Mouse (Mus musculus): Measurements from ENCODE around the gene Sp7.

The Sp7 gene

DNA sequence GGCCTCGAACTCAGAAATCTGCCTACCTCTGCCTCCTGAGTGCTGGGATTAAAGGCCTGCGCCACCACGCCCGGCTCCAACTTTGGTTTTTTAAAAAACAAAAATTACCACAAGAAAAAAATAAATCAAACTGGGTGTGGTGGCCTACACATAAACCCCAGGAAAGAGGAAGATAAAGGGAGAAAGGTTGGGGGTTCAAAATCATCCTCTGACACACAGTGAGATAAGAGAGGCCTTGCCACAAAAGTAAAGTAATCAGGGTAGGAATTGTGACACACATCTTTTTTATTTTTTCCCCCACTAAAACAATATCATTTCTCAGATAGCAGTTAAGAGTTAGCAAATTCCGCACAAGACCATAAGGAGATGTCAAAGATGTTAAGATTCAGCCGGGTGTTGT, 16.7 kb upstream of the Sp7 start:
- no peak for DNase-seq

GRCm38 (mm10) chr15:102381575-102381974, 14.6 kb upstream of the Sp7 start:
- peak; percentile 77 for DNase-seq

DNA sequence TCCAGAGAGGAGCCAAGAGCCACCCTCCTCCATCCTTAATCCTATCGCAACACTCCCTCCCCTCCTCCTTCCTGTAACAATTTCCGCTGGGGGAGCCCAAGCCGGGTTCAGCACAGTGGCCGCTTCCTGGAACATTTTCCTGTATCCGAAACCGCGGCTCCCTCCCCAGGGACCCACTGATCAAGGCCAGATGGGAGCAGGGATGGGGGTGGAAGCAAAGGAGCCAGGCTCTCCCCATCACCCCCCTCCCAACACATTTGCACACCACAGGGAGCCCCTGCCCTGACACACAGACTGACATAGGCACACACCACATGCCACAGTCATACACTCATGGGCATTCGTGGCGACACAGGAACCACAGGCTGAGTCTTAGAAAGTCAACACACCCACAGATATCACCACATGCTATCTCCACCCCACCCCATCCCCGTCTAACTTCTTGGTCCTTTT, 10.9 kb upstream of the Sp7 start:
- DNase-seq: no peak

DNA sequence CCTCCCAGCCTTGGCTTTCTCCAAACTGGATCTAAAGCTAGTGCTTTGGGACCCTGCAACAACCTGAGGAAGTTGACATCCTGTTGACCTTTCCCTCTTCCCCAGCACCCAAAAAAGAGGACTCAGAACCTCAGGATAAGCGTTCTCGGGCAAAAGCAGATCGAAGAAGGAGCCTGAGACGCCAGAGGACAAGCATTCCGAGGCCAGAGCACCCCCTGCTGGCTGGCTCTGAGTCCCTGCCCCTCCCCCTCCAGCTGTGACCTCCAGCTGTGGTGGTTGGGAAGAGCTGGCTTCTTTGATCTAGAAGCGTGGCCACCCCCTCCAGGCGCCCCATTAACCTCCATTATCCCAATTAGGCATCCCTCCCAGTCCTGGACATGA, 10.2 kb upstream of the Sp7 start:
- peak; percentile 55 for DNase-seq

DNA sequence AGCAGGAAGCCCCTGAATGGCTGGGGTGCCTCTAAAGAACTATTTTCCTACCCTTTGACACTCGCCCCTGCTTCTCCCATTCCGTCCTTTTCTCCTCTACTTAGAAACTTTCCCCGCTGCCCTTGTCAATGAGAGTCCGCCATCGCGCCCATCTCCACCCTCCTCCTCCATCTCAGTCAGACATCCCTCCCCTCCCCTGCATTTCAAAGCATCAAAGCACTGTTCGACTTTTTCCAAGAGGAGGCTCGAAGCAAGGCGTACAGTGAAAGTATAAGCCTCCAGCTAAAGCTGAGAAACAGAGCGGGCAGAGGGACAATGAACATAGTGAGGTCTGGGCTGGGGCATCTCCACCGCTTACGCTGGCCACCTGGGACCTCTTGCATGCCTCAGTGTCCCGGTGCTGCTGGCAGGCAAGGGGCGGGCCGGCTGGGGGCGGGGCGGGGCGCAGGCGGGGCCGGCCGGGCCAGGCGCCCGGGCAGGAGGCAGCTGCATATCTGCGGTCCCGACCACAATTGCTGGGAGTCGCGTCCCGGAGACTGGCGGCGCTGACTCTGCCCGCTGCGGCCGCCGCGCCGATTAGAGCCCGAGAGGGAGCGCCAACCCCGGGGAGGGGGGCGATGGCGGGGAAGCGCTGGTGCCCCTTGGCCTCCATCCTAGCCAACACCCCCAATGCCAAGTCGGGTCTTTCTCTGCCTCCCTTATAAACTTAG, 9.6 kb upstream of the Sp7 start:
- peak; percentile 16 for DNase-seq

- DNase-seq: no peak
Observed at GRCm38 (mm10) chr15:102370727-102371126, 3.7 kb upstream of the Sp7 start.

DNA sequence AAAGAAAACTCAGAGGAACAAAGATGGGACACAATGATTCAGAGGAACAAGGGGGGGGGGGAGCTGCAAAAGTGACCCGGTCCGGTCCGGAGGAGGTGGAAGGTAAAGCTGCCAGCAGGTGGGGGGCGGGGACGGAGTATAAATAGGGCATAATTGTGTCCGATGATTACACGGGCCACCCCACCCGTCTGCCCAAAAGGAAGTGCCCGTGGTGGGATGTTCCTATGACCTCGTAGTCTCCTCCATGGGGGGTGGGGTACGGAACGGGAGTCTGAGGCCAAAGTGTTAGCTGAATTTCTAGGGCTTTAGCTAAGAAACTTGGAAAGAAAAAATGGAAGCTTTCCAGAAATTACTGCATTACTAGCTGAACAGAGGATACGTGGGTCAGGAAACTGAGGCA, 3.0 kb upstream of the Sp7 start:
- no peak for DNase-seq

- DNase-seq: no peak
Observed at GRCm38 (mm10) chr15:102366238-102366637, 744 bp downstream of the Sp7 start.

DNA sequence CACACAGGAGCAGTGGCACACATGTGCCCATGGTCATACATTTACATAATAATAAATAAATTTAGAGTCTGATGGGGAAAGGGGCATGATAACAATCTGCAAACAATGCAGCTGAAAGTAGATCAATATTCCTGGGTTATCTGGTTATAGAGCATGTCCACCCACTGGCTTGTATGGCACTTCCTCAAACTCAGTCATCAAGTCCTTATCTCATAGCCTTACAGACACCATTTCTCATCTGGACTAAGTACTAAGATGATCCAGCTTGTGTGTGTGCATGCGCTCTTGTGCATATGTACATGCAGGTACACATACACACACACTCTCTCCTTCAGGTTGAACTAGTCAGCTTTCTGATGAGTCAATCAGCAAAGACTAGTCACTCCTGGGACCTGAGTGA, 2.3 kb downstream of the Sp7 start:
- no peak for DNase-seq

DNA sequence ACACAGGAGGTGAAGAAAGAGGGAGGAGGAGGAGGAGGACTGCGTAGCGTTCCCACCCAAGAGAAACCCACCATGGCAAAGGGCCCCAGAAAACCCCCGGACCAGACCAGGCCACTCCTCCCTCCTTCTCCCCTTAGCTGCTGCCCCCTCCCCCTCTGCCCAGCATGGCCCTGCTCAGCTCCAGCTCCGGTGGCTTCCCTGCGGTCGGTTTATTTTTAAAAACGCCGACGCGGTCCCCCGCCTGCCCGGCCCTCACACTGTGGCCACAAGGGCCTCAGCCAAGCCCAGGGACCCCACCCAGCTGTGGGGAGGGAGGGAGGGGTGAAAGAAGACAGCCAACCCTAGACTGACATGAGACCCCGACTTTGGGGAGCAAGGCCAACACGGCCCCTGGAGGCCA, 4.3 kb downstream of the Sp7 start:
- DNase-seq: no peak

DNA sequence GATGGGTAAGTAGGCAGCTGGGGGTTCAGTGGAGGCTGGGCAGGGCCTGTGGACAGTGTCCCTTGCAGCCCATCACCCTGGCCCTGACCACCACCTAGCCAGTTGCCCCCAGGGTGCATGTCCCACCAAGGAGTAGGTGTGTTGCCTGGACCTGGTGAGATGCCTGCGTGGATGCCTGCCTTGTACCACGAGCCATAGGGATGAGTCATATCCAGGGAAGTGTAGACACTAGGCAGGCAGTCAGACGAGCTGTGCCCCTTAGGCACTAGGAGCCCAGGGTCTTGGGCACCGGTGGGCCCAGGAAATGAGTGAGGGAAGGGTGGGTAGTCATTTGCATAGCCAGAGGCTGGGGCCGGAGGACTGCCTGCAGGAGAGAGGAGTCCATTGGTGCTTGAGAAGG, 8.1 kb downstream of the Sp7 start:
- DNase-seq: no peak

- DNase-seq: no peak
Observed at GRCm38 (mm10) chr15:102358126-102358525, 8.9 kb downstream of the Sp7 start.

DNA sequence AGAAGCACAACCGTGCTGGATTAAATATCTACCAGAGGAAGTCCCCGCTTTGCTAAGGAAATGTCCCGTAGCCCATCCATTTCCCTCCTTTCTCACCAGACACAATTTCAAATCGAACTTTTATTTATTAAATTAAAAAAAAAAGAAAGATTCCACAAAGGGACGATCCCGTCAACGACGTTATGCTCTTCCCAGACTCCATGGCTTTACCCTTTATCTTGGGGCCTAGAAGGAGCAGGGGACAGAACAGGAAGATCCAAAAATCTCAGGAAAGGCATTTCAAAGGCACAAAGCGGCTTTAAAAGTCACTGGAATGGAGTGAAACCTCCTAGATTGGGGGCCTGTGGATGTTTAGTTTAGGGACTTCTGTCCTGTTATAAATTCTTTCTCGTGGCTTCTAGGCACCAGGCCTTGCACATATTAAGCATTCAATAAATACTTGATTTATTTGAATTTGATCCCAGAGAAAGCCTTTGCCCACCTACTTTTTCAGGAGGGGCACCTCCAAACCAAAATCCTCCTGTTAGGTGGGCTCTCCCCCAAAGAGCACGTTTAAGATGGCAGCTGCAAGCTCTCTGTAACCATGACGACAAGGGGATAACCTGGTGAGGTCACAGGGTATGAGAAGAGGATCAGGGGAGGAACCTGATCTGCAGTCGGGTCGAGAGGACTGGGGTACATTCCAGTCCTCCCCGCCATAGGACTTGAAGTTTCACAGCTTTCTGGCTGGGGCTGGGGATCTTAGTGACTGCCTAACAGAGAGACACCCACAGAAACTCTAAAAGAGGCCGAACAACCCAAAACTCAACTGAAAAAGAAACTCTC, 10.3 kb downstream of the Sp7 start:
- no peak for DNase-seq

DNA sequence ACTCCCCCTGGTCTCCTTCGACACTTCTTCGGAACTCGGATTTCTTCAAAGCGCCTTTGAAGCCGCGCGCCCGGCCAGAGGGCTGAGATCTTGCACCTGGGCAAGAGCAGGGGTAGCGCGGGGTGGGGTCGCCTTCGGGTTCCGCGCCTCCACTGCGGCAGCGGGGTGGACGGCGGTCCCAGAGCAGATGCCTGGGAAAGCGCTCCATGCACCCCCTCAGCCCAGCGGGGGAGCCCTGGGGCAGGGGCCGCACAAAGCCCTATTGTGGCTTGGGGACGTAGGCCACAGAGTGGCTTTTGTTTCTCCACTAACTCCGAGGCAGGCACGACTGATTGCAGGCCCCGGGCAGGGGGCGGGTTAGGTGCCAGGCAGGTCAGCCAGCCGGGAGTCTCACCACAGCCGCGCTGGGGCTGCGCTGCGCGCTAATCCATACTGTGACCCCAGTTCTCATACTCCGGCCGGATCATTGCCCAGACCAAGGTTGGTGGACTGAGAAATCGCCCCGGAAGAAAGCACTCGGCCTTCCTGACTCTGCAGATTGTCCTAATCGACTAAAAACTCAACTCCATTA, 11.0 kb downstream of the Sp7 start:
- no peak for DNase-seq

DNA sequence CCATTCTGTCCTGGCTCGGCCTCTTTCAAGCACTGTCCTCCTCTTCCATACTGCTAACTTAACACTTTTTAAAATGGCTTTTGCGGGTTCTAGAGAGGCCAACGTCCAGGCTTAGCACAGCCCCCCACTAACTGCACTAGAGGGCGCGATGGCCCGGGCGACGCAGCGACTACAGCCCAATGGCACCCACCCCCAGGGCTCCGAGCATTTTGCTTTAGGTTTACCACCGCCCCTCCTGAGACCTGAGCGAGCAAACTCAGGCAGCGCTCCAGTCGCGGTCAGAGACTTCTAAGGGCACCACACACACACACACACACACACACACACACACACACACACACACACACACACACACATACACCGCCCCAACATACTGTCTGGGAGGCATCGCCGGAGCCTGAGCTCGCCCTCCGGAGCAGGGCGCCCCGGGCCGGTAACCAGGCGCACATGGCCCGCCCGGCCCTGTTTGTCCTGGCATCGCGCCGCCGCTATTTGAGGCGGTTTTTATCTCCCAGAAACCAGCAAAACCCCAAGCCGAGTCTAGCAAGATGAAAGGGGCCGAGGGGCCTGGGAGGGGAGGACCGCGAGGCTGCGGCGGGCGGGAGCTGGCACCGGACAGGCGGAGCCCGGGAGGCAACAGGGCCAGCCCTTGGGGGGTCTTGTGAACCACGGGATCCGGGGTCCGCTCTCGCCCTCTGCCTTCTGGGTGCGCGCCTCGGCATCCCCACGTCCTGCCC, 11.7 kb downstream of the Sp7 start:
- no peak for DNase-seq

- DNase-seq: no peak
Observed at GRCm38 (mm10) chr15:102353986-102354385, 13.0 kb downstream of the Sp7 start.

DNA sequence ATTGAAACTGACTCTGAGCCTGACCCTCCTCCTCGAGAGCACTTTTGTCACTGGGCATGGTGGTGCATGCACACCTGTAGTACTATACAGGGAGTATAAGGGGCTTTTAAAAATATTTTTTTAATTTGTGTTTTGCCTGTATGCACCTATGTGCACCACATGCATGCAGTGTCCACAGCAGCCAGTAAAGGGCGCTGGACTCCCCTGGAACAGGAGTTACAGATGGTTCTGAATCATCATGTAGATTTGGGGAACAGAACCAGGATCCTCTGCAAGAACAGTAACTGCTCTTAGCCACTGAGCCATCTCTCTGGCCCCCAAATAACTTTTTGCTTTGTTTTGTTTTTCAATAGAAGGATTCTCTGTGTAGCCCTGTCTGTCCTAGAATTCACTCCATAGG, 14.8 kb downstream of the Sp7 start:
- no peak for DNase-seq

DNA sequence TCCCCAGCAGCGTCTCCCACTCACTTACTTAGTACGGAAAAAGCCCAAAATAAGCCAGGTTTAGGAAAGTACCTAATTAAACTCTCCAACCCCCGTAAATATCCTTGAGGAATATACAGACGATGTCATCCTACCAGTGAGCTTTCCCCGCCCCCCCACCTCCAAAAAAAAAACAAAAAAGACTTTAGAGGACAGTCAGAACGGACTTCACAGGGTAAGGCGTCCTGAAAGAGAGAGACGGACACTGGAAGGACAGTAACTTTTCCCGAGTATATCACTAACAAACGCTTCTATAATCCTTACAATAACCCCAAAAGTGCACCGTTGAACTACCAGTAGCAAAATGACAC, 16.1 kb downstream of the Sp7 start:
- DNase-seq: no peak

DNA sequence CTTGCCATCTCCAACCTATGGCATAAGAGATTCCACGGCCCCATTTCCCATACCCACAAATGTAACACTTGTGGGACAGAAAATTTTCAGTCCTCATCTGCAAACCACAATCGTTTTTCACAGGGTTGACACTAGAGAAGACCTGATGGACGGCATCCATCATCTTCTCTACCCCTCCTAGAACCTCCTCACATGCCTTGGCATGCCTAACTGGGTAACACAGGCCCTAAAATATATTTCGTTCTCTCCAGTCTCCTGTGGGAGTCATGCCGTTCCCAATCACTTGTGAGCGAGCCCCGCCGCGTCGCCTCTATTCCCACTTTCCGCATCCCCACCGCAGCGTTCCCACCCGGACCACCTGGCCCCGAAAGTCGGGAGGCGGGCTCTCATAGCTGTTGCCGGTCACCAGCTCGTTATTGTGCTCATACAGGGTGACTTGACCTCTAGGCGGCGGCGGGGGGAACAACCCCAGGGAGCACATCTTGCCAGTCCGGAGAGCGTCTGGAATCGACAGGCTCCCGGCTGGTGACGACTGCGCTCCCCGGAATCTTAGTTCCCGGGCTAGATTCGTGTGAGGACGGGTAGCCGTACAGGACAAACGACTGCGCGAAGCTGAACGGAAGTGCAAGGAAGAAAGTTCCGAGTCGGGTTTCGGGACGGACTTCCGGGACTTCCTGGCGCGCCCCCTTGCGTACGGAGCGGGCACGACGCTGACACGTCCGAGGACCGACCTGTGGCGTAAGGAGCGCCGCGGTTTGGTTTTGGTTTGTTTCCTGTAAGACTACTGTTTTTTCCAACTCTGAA, 16.6 kb downstream of the Sp7 start, which contains the start of gene Aaas:
TSS of gene Aaas (minus strand) at position 634 of the 804 bp plus-strand sequence.
- peak; percentile 90 for DNase-seq

DNA sequence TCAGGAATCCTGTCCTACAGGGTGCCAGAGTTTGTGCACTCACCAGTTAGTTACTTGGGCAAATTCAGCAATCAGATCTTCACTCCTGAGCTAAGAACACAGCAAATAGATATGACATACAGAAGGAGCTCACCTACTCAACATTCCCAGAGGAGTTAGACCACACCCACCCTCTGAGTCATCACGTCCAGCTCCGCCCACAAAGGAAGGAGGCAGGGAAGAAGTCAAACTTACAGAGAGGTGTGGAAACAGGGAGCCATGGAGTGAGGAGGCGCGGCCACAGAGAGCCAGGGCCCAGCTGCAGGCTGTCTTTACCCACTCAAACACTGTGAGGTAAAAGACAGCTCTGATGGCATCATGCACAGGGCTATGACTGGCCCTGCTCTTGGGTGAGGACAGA, 20.5 kb downstream of the Sp7 start:
- DNase-seq: no peak

- no peak for DNase-seq
Observed at GRCm38 (mm10) chr15:102344490-102344889, 22.5 kb downstream of the Sp7 start.

DNA sequence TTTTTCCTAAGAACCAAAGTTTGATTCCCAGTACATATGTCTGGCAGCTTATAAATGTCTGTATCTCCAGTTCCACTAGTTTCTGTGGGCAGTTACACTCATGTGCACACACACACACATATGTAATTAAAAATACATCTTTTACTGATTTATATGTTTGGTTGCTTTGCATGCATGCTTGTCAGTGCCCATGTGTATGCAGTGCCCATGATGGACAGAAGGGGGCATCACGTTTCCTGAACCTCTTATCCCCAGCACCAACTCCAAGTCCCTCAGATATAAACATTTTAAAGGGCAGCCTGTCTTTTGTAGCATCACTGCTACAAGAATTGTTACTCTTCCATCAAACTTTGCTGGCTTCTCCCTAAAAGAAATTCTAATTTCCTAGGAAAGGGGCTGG, 25.4 kb downstream of the Sp7 start:
- DNase-seq: no peak

DNA sequence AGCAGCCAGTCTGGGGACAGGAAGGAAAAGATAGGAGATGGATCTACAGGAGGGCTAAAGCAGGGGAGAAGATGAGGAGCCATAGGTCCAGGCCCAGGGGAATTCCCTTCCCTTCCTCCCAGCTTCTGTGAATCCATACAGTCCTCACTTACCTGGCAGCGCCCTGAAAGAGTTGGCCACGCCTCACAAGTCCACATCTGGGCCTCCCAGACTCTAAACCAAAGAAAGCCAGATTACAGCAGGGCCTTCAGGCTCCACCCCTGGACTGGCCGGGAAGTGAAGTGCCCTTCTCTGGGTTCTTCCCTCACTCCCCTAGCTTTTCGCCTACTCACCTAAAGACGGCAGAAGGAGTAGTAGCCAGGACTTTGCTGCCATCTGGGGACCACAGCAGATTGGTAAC, 27.4 kb downstream of the Sp7 start:
- DNase-seq: no peak

Measured in right cerebral cortex, postnatal 25 days (tissue).